Mouse (Mus musculus): ENCODE data around the gene Soat2. TPM values are rescaled to one million over a fixed set of nuclear protein-coding genes. Genes with fewer than 3 reads are reported as not detected.
A peak's percentile ranks its signal among the peaks of the same experiment; 100 is the strongest.

Soat2 gene
- total RNA-seq (2021), result under 1 TPM in 1 of 2 experiments, not detected in 1; 0.17 TPM
- long read RNA-seq, experiment 1, result 0 reads
- long read RNA-seq, experiment 2, result 0 reads

DNA sequence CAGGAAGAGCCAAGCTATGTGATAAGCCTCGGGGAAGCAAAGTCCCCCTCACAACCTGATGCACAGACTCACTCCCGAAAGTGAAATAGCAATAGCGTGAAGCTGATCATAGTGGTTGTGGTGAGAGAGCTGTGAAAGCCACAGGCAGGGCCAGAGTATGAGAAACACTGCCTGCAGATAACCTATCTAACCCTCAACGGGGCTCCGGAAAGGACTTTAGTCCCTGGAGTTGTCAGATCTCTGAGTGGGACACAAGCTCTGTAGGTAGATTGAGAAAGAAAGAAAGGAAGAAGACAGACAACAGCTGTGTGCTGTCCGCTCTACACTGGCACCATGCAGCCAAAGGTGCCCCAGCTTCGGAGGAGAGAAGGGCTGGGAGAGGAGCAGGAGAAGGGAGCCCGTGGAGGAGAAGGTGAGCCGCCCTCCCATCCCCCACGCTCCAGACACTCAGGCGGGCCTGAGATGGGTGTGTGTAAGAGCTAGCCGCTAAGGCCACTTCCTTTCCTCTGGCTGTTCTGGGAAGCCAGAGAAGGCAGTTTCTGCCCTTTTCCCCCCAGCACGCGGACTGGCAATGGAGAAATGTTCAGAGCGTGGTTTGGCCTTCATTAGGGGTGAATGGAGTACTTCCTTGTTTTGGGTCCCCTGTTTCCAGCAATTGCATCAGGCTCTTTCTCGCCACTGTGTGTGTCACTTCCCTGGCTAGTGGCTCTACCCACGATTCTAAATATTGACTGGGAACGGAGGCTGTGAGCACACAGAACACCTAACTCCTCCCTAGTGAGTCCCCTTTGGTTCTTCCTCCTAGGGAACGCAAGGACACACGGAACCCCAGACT, at the start of gene Soat2:
TSS of gene Soat2 (plus strand) at position 226 of the 835 bp plus-strand sequence.
- intact Hi-C loops (cut with DNase I), result no loop called here
- peak; percentile 42 to 46 for DNase-seq

DNA sequence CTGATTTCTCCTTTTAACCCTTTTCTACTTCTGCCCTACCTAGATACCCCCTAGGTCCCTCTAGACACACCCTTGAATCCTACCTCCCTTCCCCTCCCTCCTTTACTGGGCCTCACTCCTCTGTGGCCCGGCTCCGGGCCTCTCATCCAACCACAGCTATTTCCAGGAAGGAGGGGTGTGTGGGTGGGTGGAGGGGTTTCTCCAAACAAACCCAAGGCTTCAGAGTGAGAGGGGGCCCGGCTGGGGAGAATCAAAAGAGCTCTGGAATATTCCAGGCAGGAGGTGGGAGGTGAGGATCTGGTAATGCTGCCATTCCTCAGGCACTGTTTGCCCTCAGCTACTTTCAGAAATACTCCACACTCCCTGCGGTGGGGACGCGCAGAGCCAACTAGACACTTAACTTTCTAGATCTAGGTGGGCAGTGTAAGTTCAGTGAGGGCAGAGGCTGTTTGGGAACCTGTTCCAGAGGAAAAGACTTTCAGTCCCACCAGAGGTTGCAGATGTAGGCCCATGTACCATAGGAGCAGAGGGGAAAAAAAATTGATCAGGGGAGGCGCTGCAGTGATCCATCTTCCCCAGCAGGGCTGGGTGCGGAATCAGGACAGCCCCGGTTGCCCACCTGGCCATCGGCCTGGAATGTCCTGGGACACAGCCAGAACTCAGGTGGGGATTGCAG, 49.2 kb upstream of the Soat2 start:
- peak in 1 of 2 experiments; percentile 75 for DNase-seq
- intact Hi-C loops (cut with DNase I), result no loop called here

DNA sequence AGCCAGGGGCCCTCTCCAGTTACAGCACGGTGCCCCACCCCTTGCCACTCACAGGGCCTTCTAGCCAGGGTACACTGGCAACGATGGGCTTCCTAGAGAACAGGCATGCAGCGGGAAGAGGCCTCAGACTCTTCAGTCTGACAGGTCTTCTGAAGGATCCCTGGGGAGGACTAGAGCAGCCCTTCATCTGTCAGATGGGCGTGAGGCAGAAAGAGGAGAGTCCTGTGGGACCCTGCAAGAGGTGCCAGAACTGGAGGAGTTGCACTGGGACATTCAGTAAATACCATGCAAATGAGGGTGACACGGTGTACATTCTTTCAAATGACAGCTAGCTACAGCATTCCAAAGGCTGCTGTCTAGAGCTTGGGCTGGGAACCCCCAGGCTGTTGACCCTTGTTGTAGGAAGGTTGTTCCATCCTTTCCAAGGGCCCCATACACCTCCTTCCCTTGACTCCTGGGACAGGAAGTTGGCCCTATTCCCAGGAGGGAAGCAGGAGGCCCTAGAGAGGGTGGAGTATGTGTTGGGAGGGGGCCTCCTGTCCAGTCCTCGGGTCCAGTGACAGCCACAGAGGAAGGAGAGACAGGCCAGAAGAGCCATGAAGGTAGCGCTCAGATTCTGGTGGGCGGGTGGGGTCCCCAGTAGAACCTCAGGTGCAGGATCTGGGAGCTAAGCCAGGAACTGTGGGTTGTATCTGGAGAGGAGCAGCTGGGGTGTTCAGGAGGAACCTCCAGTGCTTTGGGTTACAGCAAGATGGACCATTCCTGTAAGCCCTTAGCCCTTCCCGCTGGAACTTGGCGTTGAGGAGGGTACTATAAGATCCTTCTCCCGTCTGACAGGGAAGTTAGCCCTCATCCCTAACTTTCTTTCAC, 48.4 kb upstream of the Soat2 start:
- intact Hi-C loops (cut with DNase I), result no loop called here

DNA sequence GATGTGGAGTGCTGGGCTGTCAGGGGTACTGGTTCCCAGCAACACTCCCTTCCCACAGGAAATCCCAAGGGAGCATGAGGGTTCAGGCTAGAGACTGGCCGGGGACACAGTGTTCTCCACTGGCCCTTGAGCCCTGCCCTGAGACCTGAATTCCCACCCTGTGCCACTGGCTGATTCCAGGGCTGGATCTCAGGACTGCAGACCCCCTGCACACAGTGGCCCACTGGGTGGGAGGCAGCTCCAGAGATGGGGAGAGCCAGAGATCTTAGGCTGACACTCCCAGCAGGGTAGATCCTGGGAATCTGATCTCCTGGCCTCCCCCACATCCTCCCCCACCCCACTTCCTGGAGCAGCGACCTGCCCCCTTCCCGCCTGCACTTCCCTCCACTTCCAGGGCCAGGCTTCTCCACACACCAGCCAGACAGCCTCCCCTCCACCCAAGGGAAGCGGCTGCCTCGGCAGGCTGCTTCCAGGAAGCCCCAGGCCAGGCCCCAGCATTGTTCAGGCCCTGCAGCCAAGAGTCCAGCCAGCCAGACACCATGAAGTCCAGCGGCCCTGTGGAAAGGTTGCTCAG, 47.7 kb upstream of the Soat2 start:
- intact Hi-C loops (cut with DNase I), result no loop called here

More for the DNA sequence above, 48.4 kb upstream of the Soat2 start:
- DNase-seq, result peak; percentile 79 to 81

DNA sequence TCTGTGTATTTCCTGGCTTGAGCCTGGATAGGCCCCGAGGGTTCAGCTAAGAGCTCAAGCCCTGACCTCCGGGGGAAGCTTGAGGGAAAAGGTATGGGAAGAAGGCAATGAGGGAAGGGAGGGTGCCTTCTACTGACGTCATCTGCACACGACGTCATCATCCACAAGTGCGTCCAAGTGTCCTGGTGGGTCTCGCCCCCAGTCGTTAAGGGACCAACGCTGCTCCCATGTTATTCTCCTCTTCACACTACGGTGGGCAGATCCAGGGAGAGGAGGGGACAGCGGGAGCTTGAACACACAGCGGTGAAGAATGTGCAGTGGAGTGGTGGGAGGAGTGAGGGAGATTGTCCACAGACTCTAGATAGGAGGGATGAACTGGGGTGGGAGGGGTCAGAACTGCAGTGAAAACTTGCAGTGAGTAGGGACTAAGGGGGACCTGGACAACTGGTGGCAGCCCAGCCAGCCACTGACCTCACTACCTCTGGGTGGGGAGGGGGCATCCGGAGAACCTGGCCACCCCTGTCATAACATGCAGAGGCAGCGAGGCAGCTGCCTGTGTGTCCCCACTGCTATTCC, 46.9 kb upstream of the Soat2 start:
- intact Hi-C loops (cut with DNase I), result no loop called here
- DNase-seq, result peak; percentile 68 to 75

More for the DNA sequence above, 47.7 kb upstream of the Soat2 start:
- DNase-seq, result peak; percentile 83 to 84

DNA sequence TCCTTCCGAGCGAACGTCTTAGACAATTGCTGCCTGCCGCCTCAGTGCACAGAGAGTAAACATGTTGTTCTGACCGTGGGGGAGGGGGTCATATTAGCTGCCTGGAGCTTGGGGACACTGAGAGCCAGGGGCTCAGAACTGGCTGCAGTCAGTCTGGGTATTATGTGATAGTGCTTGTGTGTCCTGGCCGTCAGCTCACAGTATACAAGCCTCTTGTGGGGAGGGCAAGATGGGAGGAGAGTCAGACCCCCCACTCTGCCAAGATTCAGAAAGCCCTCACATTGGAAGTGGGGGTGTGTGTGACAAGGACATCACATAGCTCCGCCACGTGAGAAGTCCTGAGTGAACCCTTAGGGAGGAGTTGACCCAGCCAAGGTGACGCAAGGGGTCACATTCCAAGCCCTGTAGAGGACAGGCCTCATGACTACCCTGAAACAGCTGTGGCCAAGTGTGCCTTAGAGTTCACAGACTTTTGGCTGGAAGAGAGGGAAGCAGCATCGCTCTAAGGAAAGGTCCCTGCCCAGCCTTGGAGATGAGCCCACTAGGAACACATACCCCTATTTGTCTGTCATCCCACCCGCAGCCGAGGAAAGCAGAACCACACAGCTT, 46.3 kb upstream of the Soat2 start:
- intact Hi-C loops (cut with DNase I), result no loop called here
- DNase-seq, result peak; percentile 85 to 91

DNA sequence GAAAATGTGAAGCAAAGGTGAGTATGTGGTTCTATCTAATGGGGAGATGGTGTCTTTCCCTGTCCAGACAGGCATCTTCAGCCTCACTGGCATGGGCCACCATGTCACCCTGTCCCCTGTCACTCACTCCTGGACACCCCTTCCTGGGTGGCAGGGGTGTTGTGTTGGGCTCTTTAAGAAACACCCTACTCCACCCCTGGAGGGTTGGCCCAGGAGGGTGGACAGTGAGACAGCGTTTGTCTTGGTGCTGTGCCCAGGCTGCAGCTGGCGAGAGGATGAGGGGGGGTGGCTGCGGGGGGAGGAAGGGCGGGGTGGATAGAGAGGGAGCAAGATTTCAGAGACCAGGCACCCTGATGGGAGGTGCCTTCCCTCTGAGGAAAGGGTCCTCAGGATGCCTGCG, 45.0 kb upstream of the Soat2 start:
- peak; percentile 87 for DNase-seq
- intact Hi-C loops (cut with DNase I), result loop anchor here (5.0 kb wide), 1 partner anchor 42 kb away; no protein-coding TSS in a partner anchor

DNA sequence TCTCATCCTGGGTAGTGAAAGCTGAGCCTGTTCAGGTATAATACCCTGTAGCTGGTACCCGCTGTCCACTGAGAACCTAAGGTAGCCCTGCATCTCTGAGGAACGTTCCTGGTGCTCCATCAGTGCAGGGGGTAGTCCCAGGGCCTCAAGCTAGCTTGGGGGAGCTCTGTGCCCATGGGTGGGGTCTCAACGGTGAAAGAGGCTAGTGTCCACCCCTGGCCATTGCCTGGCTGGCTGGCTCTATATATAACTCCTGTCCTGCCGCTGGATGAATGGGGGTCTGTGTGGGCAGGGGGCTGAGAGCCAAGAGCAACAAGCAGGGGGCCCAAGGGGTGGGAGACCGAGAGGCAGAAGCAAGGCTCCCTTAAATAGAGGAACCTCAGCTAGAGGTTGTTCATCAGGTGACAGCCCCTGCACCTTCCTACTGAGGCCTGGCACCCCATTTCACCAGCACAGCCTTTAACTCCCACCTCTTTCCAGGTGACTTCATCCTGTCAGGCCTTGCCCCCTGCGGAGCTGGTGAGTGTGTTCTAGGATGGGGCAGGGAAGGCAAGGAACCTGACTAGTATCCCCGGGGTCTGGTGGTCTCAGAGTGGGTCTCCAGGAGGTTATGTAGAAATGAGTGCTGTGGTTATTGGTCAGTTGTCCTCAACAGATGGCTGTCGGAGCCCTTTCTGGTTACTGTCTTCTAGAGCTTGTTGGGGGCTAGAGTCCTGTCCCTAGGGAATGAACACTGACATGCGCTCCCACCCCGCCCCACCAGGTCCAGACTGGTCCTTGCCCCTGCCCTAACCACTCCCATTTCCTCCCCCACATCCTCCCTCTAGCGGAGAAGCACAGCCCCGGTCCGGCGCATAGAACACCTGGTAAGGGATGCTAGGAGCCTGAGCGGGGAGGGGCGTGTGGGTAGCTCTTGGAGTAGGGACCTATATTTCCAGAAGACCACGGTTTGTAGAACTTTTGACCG, 44.3 kb upstream of the Soat2 start:
- no peak for DNase-seq
- intact Hi-C loops (cut with DNase I), result loop anchor here (5.0 kb wide), 1 partner anchor 41 kb away; no protein-coding TSS in a partner anchor

DNA sequence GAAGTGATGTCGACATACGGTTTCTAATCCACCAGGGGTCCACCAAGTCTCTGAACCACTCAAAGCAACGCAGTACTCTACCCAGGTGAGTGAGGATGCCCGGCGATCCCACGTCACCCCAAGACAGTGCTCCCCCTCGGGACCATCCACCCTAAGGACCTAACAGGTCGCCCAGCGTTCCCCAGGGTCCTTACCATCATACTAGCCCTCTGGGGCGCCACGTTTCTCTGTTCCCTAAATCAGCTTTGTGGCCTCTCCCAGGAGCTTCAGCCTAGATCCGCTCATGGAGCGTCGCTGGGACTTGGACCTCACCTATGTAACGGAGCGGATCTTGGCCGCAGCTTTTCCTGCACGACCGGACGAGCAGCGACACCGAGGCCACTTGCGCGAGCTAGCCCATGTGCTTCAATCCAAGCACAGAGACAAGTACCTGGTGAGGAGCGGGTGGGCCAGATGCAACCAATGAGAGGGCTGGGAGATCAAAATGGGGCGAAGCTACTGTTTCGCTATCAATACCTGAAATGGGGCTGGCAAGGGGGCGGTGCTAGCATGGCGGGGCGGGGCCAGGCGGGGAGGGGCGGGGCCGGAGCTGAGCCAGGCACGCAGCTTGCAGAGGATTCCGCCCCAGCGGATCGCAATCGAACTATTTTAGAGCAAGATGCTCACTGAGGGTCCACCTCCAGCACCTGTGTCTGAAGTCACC, 43.4 kb upstream of the Soat2 start:
- intact Hi-C loops (cut with DNase I), result loop anchor here (5.0 kb wide), 1 partner anchor 40 kb away; no protein-coding TSS in a partner anchor
- no peak for DNase-seq

DNA sequence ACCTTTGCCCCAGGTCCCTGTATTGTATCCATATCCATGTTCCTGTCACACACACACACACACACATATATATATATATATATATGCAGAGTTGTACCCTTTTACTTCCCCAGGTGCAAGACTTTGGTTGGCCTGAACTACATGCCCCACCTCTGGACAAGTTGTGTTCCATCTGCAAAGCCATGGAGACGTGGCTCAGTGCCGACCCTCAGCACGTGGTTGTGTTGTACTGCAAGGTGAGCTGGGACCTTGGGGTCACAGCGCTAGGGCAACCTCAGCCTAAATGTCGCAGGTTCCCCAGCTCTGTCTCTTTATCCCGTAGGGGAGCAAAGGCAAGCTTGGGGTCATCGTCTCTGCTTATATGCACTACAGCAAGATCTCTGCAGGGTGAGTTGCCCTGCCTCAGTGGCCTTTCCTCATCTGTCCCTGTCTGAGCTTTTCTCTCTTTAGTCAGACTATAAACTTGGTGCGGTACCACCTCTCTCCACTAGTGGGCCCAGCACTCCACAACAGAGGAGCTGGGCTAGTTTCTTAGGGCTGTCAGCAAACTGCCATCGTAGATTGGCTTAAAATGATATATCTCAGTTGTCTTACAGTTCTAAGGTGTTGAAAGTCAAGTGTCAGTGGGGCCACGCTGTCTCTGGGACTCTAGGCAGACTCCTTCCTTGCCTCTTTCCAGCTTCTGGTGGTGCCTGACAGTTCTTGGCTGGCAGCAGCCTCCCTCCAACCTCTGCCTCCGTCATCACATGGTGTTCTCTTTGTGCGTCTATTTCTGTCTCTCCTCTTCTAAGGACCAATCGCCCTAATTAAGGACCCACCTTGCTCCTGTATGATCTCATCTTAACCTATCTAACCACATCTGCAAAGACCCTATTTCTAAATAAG, 42.4 kb upstream of the Soat2 start:
- DNase-seq, result peak; percentile 60 to 78
- intact Hi-C loops (cut with DNase I), result loop anchor here (5.0 kb wide), 1 partner anchor 39 kb away; no protein-coding TSS in a partner anchor

DNA sequence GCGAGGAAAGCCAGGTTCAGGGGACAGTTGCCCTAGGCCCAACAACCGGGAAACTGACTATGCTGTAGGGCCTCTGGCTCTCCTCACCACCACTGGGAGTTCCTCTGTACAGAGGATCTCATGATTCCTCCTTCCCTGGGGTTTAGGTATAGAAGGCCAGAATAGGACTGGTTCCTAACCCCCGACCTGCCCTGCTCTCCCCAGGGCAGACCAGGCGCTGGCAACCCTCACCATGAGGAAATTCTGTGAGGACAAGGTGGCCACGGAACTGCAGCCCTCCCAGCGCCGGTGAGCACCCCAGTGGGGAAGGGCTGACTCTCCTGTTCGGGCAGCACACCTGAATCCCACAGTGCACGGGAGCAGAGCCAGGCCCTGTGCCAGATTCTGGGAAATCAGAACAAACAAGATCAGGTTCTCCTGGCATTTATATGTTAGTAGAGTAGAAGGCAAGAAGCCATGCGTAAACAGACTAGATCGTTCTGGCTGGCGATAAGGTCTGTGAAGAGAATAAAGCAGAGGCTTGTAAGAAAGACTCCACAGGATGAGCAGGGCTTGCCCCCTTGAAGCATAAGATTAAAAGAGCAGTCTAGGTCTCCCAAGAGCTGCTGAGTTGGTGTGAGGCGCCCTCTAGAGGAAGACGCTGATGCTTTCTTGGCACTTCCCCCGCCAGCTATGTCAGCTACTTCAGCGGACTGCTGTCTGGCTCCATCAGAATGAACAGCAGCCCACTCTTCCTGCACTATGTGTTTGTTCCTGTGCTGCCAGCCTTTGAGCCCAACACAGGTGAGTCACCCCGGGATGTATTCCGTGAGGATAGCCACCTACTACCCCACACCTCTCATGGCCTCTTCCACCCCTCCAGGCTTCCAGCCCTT, 41.4 kb upstream of the Soat2 start:
- intact Hi-C loops (cut with DNase I), result loop anchor here (5.0 kb wide), 1 partner anchor 38 kb away; no protein-coding TSS in a partner anchor

DNA sequence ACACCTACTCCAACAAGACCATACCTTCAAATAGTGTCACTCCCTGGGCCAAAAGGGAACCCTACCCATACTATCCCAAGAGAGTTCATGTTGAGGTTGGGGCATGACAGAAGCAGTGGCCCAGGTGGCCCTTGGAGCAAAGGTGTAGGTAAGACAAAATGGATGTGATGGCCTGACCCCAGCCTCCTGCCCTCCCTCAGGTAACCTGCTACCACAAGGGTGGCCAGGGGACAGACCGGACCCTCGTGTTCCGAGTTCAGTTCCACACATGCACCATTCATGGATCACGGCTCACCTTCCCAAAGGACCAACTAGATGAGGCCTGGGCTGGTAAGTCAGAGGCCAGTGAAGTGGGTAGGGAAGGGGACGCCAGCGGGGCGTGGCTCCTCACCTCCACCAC, 40.1 kb upstream of the Soat2 start:
- no peak for DNase-seq
- intact Hi-C loops (cut with DNase I), result no loop called here

More for the DNA sequence above, 41.4 kb upstream of the Soat2 start:
- DNase-seq, result peak; percentile 80 to 86

DNA sequence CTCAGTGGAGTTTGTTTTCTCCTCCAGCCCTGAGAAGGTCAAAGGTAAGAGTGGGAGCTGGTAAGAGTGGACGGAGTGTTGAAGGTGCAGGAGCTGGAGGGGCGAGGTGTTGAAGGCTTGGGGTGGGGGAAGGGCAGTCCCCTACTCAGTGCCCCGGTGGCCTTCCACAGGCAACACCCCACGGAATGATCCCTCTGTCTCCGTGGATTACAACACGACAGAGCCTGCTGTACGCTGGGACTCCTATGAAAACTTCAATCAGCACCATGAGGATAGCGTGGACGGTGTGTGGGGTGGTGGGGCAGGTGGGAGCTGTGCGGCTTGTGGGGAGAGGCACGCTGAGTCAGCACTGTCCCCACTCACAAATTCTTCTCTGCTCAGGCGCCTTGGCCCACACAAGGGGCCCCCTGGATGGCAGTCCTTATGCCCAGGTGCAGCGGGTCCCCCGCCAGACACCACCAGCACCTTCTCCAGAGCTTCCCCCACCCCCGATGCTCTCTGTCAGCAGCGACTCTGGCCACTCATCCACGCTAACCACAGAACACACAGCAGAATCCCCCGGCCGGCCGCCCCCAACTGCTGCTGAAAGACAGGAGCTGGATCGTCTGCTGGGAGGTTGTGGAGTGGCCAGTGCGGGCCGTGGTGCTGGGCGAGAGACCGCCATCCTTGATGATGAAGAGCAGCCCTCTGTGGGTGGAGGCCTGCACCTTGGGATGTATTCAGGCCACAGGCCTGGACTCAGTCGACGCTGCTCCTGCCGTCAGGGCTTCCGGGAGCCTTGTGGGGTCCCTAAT, 39.4 kb upstream of the Soat2 start:
- no peak for DNase-seq
- intact Hi-C loops (cut with DNase I), result no loop called here

DNA sequence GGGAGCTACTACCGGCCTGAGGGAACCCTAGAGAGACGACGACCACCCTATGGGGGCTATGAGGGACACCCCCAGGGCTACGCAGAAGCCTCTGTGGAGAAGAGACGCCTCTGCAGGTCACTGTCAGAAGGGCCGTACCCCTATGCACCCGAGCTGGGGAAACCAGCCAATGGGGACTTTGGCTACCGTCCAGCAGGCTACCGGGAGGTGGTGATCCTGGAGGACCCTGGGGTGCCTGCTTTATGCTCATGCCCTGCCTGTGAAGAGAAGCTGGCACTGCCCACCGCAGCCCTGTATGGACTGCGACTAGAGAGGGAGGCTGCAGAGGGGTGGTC, 38.9 kb upstream of the Soat2 start:
- no peak for DNase-seq
- intact Hi-C loops (cut with DNase I), result no loop called here

DNA sequence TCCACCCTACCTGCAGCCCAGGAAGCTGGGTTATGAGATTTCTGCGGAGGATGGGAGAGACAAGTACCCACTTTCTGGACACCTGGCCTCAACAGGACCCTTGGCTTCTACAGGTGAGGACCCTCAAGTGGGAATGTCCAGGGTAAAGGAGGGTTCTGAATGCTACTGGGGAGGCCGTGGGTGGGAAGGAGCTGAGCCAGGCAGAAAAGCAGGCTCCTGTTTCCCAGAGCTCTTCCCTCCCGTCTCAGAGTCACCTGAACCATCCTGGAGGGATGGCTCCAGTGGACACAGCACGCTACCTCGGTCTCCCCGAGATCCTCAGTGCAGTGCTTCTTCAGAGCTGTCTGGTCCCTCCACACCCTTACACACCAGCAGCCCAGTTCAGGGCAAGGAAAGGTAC, 38.1 kb upstream of the Soat2 start:
- intact Hi-C loops (cut with DNase I), result no loop called here

More for the DNA sequence above, 38.1 kb upstream of the Soat2 start:
- no peak for DNase-seq

Measured in heart, postnatal 14 days (tissue).